Mouse (Mus musculus): ENCODE results near the gene Hilpda. TPM values are rescaled to one million over a fixed set of nuclear protein-coding genes. Genes with fewer than 3 reads are reported as not detected.

Hilpda gene
- polyA plus RNA-seq, 1 experiment, result 0.76 TPM

- no peaks in the 10 kb centered on the region for H3K27me3 ChIP-seq (ENCODE audit: control insufficient read depth)
- no peaks in the 10 kb centered on the region for H3K4me1 ChIP-seq (ENCODE audit: control insufficient read depth)
- no peak for TF ChIP-seq TAL1 (IDR thresholded peaks at IDR 0.05; ENCODE audit: low read length)
- no peaks in the 10 kb centered on the region for H3K36me3 ChIP-seq (ENCODE audit: control insufficient read depth)
- H3K4me3 ChIP-seq (replicated peaks), result no peak overlapping the region
- H3K9me3 ChIP-seq (ENCODE audit: control insufficient read depth, low read length), result no peaks in the 10 kb centered on the region
Observed at GRCm38 (mm10) chr6:29287944-29288343, 15.7 kb downstream of the Hilpda start.

DNA sequence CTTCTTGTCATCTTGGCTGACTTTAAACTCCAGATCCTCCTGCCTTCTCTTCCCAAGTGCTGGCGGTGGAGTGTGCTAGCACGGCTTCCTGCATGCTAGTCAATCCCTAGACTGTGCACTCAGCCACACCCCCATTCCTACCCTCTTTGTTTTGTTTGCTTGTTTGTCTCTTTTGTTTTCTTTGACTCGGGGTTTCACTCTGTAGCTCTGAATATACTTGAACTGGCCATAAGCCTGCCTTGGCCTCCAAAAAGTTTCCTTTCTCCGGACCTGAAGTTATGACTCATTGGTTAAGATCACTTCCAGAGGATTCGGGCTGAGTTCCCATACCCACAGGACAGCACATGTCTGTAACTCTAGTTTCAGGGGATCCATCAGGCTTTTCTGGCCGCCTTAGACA, 16.4 kb downstream of the Hilpda start:
- TF ChIP-seq GATA1 (IDR thresholded peaks at IDR 0.05; ENCODE audit: low read length) (no peak), TAL1 (IDR thresholded peaks at IDR 0.05; ENCODE audit: low read length) (no peak)
- Histone ChIP-seq H3K4me3 (replicated peaks) (no peak overlapping the region), H3K27me3 (ENCODE audit: control insufficient read depth) (no peaks in the 10 kb centered on the region), H3K4me1 (ENCODE audit: control insufficient read depth) (no peaks in the 10 kb centered on the region), H3K36me3 (ENCODE audit: control insufficient read depth) (no peaks in the 10 kb centered on the region), H3K9me3 (ENCODE audit: control insufficient read depth, low read length) (no peaks in the 10 kb centered on the region)

DNA sequence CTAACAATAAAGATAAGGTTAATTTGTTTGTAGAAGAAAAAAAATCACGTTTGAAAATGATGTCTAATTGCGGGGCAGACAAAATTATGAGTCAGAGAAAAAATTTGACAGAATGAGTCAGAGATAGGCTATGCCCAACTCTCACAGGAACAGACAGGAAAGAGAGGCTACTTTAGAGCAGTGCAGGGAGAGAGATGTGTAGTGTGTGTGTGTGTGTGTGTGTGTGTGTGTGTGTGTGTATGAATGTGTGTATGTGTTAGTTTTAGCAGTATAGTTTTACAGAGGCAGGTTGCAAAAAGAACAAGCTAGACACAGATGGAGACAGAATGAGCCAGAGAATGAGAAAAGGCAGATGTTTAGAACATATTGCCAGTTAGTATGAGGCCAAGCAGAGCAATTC, 26.8 kb downstream of the Hilpda start:
- TF ChIP-seq GATA1 (IDR thresholded peaks at IDR 0.05; ENCODE audit: low read length) (no peak), TAL1 (IDR thresholded peaks at IDR 0.05; ENCODE audit: low read length) (no peak)
- Histone ChIP-seq H3K36me3 (ENCODE audit: control insufficient read depth) (no peaks in the 10 kb centered on the region), H3K4me3 (replicated peaks) (no peak overlapping the region), H3K9me3 (ENCODE audit: control insufficient read depth, low read length) (no peaks in the 10 kb centered on the region), H3K27me3 (ENCODE audit: control insufficient read depth) (no peaks in the 10 kb centered on the region), H3K4me1 (ENCODE audit: control insufficient read depth) (no peaks in the 10 kb centered on the region)

- Histone ChIP-seq H3K27me3 (ENCODE audit: control insufficient read depth) (no peaks in the 10 kb centered on the region), H3K4me3 (replicated peaks) (no peak overlapping the region), H3K9me3 (ENCODE audit: control insufficient read depth, low read length) (no peaks in the 10 kb centered on the region), H3K36me3 (ENCODE audit: control insufficient read depth) (no peaks in the 10 kb centered on the region), H3K4me1 (ENCODE audit: control insufficient read depth) (no peaks in the 10 kb centered on the region)
- no peak for TF ChIP-seq TAL1 (IDR thresholded peaks at IDR 0.05; ENCODE audit: low read length)
- TF ChIP-seq GATA1 (IDR thresholded peaks at IDR 0.05; ENCODE audit: low read length), result no peak
Observed at GRCm38 (mm10) chr6:29303251-29303650, 31.0 kb downstream of the Hilpda start.

GRCm38 (mm10) chr6:29303726-29304125, 31.4 kb downstream of the Hilpda start:
- Histone ChIP-seq H3K4me3 (replicated peaks) (no peak overlapping the region), H3K9me3 (ENCODE audit: control insufficient read depth, low read length) (no peaks in the 10 kb centered on the region), H3K4me1 (ENCODE audit: control insufficient read depth) (no peaks in the 10 kb centered on the region), H3K36me3 (ENCODE audit: control insufficient read depth) (no peaks in the 10 kb centered on the region), H3K27me3 (ENCODE audit: control insufficient read depth) (no peaks in the 10 kb centered on the region)
- TF ChIP-seq TAL1 (IDR thresholded peaks at IDR 0.05; ENCODE audit: low read length), result no peak
- no peak for TF ChIP-seq GATA1 (IDR thresholded peaks at IDR 0.05; ENCODE audit: low read length)

- no peaks in the 10 kb centered on the region for H3K4me1 ChIP-seq (ENCODE audit: control insufficient read depth)
- H3K4me3 ChIP-seq (replicated peaks), result no peak overlapping the region
- no peaks in the 10 kb centered on the region for H3K36me3 ChIP-seq (ENCODE audit: control insufficient read depth)
- no peaks in the 10 kb centered on the region for H3K9me3 ChIP-seq (ENCODE audit: control insufficient read depth, low read length)
- TF ChIP-seq TAL1 (IDR thresholded peaks at IDR 0.05; ENCODE audit: low read length), result no peak
- TF ChIP-seq GATA1 (IDR thresholded peaks at IDR 0.05; ENCODE audit: low read length), result no peak
- no peaks in the 10 kb centered on the region for H3K27me3 ChIP-seq (ENCODE audit: control insufficient read depth)
Observed at GRCm38 (mm10) chr6:29305462-29305861, 33.2 kb downstream of the Hilpda start.

GRCm38 (mm10) chr6:29308846-29309605, 36.7 kb downstream of the Hilpda start:
- TF ChIP-seq TAL1 (IDR thresholded peaks at IDR 0.05; ENCODE audit: low read length) (no peak), GATA1 (IDR thresholded peaks at IDR 0.05; ENCODE audit: low read length) (no peak)
- H3K4me1 ChIP-seq (ENCODE audit: control insufficient read depth), result no peaks in the 10 kb centered on the region
- no peak overlapping the region for H3K4me3 ChIP-seq (replicated peaks)
- no peaks in the 10 kb centered on the region; the same call in 1 of the 2 replicates for H3K27me3 ChIP-seq (ENCODE audit: control insufficient read depth)
- H3K36me3 ChIP-seq (ENCODE audit: control insufficient read depth), result no peaks in the 10 kb centered on the region
- H3K9me3 ChIP-seq (ENCODE audit: control insufficient read depth, low read length), result no peaks in the 10 kb centered on the region

DNA sequence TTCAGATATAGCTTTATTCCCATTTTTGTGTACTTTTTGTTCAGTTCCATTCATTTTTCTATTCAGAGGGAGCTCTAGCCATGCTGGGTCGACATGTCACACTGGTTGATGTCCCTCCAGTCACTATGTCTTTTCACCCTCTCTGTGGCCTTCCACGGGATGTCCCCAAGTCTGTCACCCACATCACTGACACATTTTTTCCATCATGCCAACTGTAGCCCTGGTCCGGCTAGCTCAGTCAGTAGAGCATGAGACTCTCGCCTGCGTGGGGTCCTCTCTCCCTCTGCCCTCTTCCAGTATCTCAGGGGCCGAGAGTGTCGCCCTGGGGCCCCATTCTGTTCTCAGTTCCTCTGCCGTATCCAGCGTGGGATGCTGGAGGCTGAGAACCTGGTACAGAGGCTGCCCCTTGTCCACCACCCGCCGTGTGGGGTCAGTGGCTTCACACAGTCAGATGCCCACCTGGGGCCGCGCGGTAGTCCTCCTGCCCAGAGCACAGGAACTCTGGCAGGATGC, 41.5 kb downstream of the Hilpda start:
- TF ChIP-seq GATA1 (IDR thresholded peaks at IDR 0.05; ENCODE audit: low read length) (no peak), TAL1 (IDR thresholded peaks at IDR 0.05; ENCODE audit: low read length) (no peak)
- H3K36me3 ChIP-seq (ENCODE audit: control insufficient read depth), result no peaks in the 10 kb centered on the region
- H3K27me3 ChIP-seq (ENCODE audit: control insufficient read depth), result no peaks in the 10 kb centered on the region; the same call in 1 of the 2 replicates
- no peaks in the 10 kb centered on the region for H3K9me3 ChIP-seq (ENCODE audit: control insufficient read depth, low read length)
- H3K4me3 ChIP-seq (replicated peaks), result no peak overlapping the region
- H3K4me1 ChIP-seq (ENCODE audit: control insufficient read depth), result no peaks in the 10 kb centered on the region

DNA sequence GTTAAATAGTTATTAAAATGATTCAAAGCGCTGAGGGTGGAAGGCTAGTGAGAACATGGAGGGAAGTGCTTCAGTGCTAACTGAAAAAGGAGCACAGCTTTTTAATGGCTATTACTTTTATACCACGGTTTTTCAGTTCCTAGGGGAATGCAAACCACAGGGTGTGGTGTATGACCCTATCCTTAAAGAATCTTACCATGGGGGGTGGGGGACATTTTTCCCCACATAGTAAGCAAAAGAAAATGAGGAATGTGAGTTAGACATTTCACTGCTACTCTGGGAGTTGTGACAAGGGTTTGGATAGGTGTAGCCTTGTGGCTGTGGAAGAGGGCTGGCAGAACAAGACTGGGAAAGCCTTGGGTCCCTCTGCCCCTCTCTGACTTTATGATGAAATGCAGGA, 45.0 kb downstream of the Hilpda start:
- Histone ChIP-seq H3K9me3 (ENCODE audit: control insufficient read depth, low read length) (no peaks in the 10 kb centered on the region), H3K4me3 (replicated peaks) (no peak overlapping the region), H3K27me3 (ENCODE audit: control insufficient read depth) (no peaks in the 10 kb centered on the region; the same call in 1 of the 2 replicates), H3K36me3 (ENCODE audit: control insufficient read depth) (no peaks in the 10 kb centered on the region), H3K4me1 (ENCODE audit: control insufficient read depth) (no peaks in the 10 kb centered on the region)
- no peak for TF ChIP-seq GATA1 (IDR thresholded peaks at IDR 0.05; ENCODE audit: low read length)
- TF ChIP-seq TAL1 (IDR thresholded peaks at IDR 0.05; ENCODE audit: low read length), result no peak
